ENCODE assay signal across 9 mouse cellular contexts in the genomic region with DNA sequence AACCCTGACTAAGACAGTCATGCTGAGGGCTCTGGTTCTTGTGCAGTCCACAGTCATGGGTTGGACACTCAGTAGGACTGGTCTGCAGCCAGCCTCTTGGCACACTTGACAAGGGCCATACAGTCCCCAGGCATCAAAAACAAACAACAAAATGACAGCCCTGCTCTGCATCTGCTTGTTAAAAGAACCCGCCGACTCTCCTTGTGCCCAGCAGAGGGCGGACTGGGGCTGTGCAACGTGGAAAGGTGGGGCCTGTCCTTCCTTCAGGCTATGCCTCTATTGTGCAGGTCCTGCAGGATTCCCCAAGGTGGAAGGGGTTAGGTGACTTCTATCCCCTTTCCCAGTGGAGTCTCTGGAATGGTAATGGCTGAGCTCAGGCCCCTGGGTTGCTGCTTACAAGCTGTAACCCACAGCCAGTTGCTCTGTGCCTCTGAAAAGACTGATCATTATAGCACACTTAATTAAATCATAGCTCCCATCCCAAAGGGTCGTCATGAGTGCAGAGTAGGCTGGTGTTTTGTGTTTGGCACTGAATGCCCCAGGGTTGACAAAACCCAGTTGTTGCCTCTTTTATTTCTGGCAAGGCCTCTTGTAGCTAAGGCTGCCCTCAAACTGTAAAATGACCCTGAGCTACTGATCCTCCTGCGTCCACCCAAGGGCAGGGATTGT. TPM values are rescaled to one million over a fixed set of nuclear protein-coding genes. Genes with fewer than 3 reads are reported as not detected.
DNase-seq lines count a peak whose midpoint lies in the region; ATAC-seq and TF ChIP-seq lines count a peak whose summit lies in the region.
"Not testable (repeated sequence)": the region's sequence is repeated elsewhere in the genome, so short reads cannot be mapped to it uniquely, and the experiment has no call there.
"Had no signal": no experiment of that assay in that cellular context is flagged by ENCODE, and none has a peak within 500 bp of the region (broad histone marks: within the 10 kb centered on the region; RNA-seq: fewer than 3 reads in every experiment).

No protein-coding gene starts in this region.

- DNase-seq in CD4-positive helper T cell, adult 2 months (ENCODE audit: low read depth, low spot score) = peak; percentile 38
- DNase-seq in adrenal gland, postnatal 36 days = peak; percentile 64 to 75
- DNase-seq in embryonic facial prominence, embryonic 14.5 days (ENCODE audit: low spot score) = peak; percentile 54
- DNase-seq in heart, postnatal 10 days = peak; percentile 58 to 69
- peak; percentile 57 for DNase-seq in kidney, postnatal 0 days (ENCODE audit: low spot score)
- DNase-seq in neural tube, embryonic 10.5 days (ENCODE audit: extremely low spot score, low spot score) = peak; percentile 47
- peak; percentile 62 for DNase-seq in stomach, postnatal 0 days (ENCODE audit: low spot score)

- H3K4me1 ChIP-seq in embryonic facial prominence, embryonic 14.5 days (ENCODE audit: control insufficient read depth, insufficient read depth, low read length); kidney, postnatal 0 days (replicated peaks; ENCODE audit: insufficient read depth, low read length); stomach, postnatal 0 days (replicated peaks; ENCODE audit: control insufficient read depth, insufficient read depth): not testable (repeated sequence)
- H3K4me1 ChIP-seq in liver, embryonic 12.5 days = peaks cover 13% of the 10 kb centered on the region; the same call in 1 of the 2 replicates

- WGBS in embryonic facial prominence, embryonic 14.5 days = 15% methylated on average over 6 of the region's 6 CpGs
- WGBS in kidney, postnatal 0 days = 25% methylated on average over 6 of the region's 6 CpGs
- 18% methylated on average over 6 of the region's 6 CpGs for WGBS in liver, embryonic 12.5 days (ENCODE audit: insufficient replicate concordance)
- WGBS in stomach, postnatal 0 days = 26% methylated on average over 6 of the region's 6 CpGs

- peak; percentile 41; the same call in 1 of the 2 replicates for ATAC-seq in embryonic facial prominence, embryonic 14.5 days (ENCODE audit: low read depth)
- not testable (repeated sequence) for ATAC-seq in kidney, postnatal 0 days (replicated peaks; ENCODE audit: low FRiP score, low read depth)
- ATAC-seq in liver, embryonic 12.5 days = peak; percentile 34; the same call in 1 of the 2 replicates
- ATAC-seq in stomach, postnatal 0 days (ENCODE audit: low FRiP score, low TSS enrichment) = peak; percentile 51; the same call in 1 of the 2 replicates

- not testable (repeated sequence) for H3K9ac ChIP-seq in embryonic facial prominence, embryonic 14.5 days (ENCODE audit: low read depth, low read length); kidney, postnatal 0 days (ENCODE audit: low read depth, low read length); liver, embryonic 12.5 days; stomach, postnatal 0 days (ENCODE audit: low read length)

- not testable (repeated sequence) for H3K4me2 ChIP-seq in embryonic facial prominence, embryonic 14.5 days (ENCODE audit: low read depth, low read length); kidney, postnatal 0 days (ENCODE audit: low read length); liver, embryonic 12.5 days; stomach, postnatal 0 days (replicated peaks; ENCODE audit: low read depth)

- H3K27ac ChIP-seq in embryonic facial prominence, embryonic 14.5 days (replicated peaks; ENCODE audit: low read depth, low read length); kidney, postnatal 0 days; liver, embryonic 12.5 days; stomach, postnatal 0 days (replicated peaks): not testable (repeated sequence)

- not testable (repeated sequence) for H3K36me3 ChIP-seq in embryonic facial prominence, embryonic 14.5 days (ENCODE audit: control insufficient read depth, insufficient read depth, low read length); kidney, postnatal 0 days (ENCODE audit: insufficient read depth, low read length); liver, embryonic 12.5 days; stomach, postnatal 0 days (ENCODE audit: control insufficient read depth, insufficient read depth, low read length)

- H3K4me3 ChIP-seq in embryonic facial prominence, embryonic 14.5 days (ENCODE audit: low read depth, low read length); kidney, postnatal 0 days (replicated peaks; ENCODE audit: low read depth, low read length); liver, embryonic 12.5 days; stomach, postnatal 0 days (ENCODE audit: low read depth, low read length): not testable (repeated sequence)

- not testable (repeated sequence) for H3K9me3 ChIP-seq in embryonic facial prominence, embryonic 14.5 days (ENCODE audit: control insufficient read depth, low read length); kidney, postnatal 0 days (replicated peaks; ENCODE audit: low read length); liver, embryonic 12.5 days (replicated peaks); stomach, postnatal 0 days (ENCODE audit: control insufficient read depth, low read length)

- H3K27me3 ChIP-seq in embryonic facial prominence, embryonic 14.5 days (replicated peaks; ENCODE audit: control insufficient read depth, insufficient read depth, low read length); kidney, postnatal 0 days (ENCODE audit: insufficient read depth, low read length); stomach, postnatal 0 days (ENCODE audit: control insufficient read depth, insufficient read depth, low read length): not testable (repeated sequence)
- H3K27me3 ChIP-seq in liver, embryonic 12.5 days (replicated peaks) = peaks cover 16% of the 10 kb centered on the region

- intact Hi-C loops in heart, postnatal 10 days (cut with DNase I) = not testable (repeated sequence)

- TF ChIP-seq EP300 in stomach, postnatal 0 days (optimal IDR thresholded peaks at IDR 0.05) = not testable (repeated sequence)

- TF ChIP-seq CTCF in kidney, postnatal 0 days (IDR thresholded peaks at IDR 0.05; ENCODE audit: low read depth) = peak; percentile 78
- TF ChIP-seq CTCF in stomach, postnatal 0 days (IDR thresholded peaks at IDR 0.05; ENCODE audit: low read depth) = peak; percentile 81

RNA-seq across cellular contexts. Expression of a gene that starts 21.7 kb away (rescaled TPM):
- 10 to 100 TPM; 57.5 to 85.7 TPM for total RNA-seq in adrenal gland, postnatal 36 days (2021)
- polyA plus RNA-seq in embryonic facial prominence, embryonic 14.5 days (2014; fragmentation: Nextera tagmentation; extraction: Ambion mirVana) = 54.5 and 59.2 TPM in 2 replicates
- 10 to 100 TPM; 57.6 to 58.9 TPM for total RNA-seq in heart, postnatal 10 days (2021)
- polyA plus RNA-seq in kidney, postnatal 0 days (2015; fragmentation: Nextera tagmentation; extraction: Ambion mirVana) = 78.8 and 83.7 TPM in 2 replicates
- polyA plus RNA-seq in liver, embryonic 12.5 days (2016; fragmentation: Nextera tagmentation; extraction: Ambion mirVana) = 31.9 and 32.3 TPM in 2 replicates
- polyA plus RNA-seq in stomach, postnatal 0 days (2015; fragmentation: Nextera tagmentation; extraction: Ambion mirVana) = 58.8 and 62.1 TPM in 2 replicates

RNA-seq across cellular contexts. Expression of a gene that starts 28.0 kb away (rescaled TPM):
- total RNA-seq in adrenal gland, postnatal 36 days (2021) = not detected
- 0.11 TPM in 1 of 2 replicates, not detected in the other for polyA plus RNA-seq in embryonic facial prominence, embryonic 14.5 days (2014; fragmentation: Nextera tagmentation; extraction: Ambion mirVana)
- total RNA-seq in heart, postnatal 10 days (2021) = not detected
- 36.5 and 40.2 TPM in 2 replicates for polyA plus RNA-seq in kidney, postnatal 0 days (2015; fragmentation: Nextera tagmentation; extraction: Ambion mirVana)
- not detected in 2 replicates for polyA plus RNA-seq in liver, embryonic 12.5 days (2016; fragmentation: Nextera tagmentation; extraction: Ambion mirVana)
- polyA plus RNA-seq in stomach, postnatal 0 days (2015; fragmentation: Nextera tagmentation; extraction: Ambion mirVana) = not detected in 2 replicates
- polyA plus RNA-seq: macrophage had no signal

Comparison
In these comparisons a context has a peak if more than half of its experiments do, and no peak if none do; other contexts are left out.
1. RNA of a gene that starts 28.0 kb away (polyA plus RNA-seq): 36.5 to 40.2 TPM in kidney, postnatal 0 days; 0.11 TPM in embryonic facial prominence, embryonic 14.5 days, not detected in liver, embryonic 12.5 days and not detected in stomach, postnatal 0 days; every median in the first group is over 10 times any median in the second.
2. Peak in every context shown above with its lines, with median percentiles within 50 percentile points of each other: DNase-seq.